Mouse (Mus musculus) adrenal gland, postnatal 10 days (tissue): ENCODE measurements at regions not wholly inside any gene's neighbourhood (a gene's known extent, or its start where the extent isn't known, plus 50 kb on each side); places are given as distances from the start of the nearest gene placed in this dataset.
A peak's percentile ranks its signal among the peaks of the same experiment; 100 is the strongest.
"Not testable (repeated sequence)": the region's sequence is repeated elsewhere in the genome, so short reads cannot be mapped to it uniquely, and the experiment has no call there.

ENCODE experiments used
- DNase-seq: peaks from one replicate; pipeline ENCODE4 v3.0.0; 2021; ENCODE audit warnings: mixed read lengths

- no peak for DNase-seq
Observed at GRCm38 (mm10) chr8:102223097-102223496, 562.3 kb downstream of the Cdh11 start.

DNA sequence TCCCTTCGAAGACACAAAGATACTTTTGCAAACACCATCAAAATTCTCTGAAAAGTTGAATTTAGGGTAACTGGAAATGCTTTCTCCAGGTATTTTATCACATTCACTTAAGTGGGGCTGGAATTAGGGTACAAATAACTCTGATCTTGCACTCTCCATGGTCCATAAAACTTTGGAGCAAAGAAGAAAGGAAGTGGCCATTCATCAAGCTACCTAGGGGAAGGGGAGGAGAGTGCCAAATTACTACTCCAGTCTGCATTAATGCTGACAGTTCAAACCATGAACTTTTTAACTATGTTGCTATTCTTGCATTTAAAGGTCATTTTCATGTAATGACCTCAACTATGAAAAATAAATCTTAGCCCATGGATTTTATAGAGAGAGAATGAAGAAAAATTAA, 579.8 kb downstream of the Cdh11 start:
- no peak for DNase-seq

DNA sequence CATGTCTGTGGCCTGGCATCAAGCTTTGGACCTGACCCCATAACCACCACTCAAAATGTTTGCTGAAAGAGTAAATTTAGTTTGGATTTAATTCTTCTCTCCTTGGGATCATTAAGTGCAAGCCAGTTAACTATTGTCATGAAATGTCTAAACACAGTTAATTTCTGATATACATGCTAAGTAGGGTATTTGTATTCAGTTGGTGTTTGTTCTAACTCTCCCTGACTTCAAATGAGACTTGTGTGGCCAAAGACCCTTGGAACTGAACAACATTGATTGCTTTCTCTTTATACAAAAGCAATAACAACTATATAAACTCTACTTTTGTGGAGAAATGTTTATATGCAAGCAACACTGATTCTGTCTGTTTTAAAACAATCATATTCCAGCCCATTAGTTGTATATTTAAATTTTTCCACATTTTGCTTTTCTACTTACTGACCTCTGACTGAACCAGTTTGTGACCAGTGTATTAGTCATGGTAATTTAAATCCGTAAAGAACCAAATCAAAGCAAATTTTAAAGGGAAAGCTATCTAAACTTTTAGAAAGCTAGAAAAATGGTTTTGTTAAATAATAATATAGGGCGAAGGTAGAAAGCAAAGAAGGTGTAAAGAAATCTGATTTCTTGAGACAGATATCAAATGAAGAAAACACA, 625.8 kb downstream of the Cdh11 start:
- no peak for DNase-seq

DNA sequence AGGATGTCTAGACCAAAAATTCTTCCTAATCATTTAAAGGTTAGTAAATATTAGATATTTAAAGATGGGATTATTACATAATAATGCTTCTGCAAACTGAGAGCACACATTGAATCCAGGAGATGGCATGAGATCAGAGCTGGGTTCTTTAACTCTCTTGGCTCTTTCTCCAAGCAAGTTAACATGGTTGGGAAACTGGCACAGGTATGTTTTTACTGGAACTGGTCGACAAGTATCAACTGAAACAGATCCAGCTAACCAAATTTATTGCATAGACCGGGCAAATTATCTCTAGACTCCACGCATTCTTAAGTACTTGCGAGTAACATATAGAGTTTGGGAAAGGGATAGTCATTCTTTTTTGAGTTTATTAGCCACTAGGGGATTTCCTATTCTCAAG, 666.8 kb downstream of the Cdh11 start:
- DNase-seq: no peak

DNA sequence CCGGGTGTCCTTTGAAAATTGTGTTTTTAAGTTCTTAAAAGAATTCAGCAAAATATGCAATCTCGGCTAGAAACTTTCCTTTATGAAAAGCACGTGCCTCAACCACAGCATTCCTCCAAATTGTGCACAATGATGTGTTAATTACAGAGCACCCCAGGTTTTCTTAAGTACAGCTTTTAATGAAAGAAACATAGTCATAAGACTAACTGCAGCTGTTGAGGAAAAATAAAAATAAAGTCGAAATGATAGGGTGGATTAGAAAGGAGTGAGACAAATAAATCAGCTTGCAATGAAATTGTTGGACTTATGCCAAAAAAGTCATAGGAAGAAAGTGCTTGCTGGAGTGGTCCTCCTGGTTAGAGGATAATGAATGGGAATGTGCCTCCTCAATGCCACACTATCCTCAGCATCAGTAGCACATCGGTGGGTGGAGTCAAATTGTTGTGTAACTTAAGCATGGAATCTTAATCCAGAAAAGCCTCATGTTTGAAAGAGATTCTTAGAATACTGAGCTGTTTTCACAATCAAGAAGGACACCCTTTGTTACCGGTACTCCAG, 668.5 kb downstream of the Cdh11 start:
- DNase-seq: no peak

DNA sequence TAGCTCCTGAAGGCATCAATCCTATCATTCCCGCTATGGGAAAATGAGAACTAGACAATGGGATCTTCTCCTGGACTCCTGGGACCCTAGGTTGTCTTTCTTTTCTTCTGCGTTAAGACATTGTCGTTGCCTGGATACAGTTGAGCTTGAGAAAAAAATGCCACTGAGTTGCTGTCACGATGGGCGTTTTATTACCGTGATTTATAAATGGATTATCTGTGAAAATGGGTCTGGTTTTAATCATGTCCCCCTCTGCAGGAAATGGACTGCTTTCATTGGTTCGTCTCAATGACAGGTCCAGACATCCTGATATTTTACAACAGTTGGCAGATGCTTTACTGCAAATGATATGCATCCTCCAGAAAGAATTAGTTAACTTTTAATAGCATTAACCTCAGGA, 681.7 kb downstream of the Cdh11 start:
- no peak for DNase-seq

- no peak for DNase-seq
Observed at GRCm38 (mm10) chr8:102096726-102097125, 688.7 kb downstream of the Cdh11 start.

DNA sequence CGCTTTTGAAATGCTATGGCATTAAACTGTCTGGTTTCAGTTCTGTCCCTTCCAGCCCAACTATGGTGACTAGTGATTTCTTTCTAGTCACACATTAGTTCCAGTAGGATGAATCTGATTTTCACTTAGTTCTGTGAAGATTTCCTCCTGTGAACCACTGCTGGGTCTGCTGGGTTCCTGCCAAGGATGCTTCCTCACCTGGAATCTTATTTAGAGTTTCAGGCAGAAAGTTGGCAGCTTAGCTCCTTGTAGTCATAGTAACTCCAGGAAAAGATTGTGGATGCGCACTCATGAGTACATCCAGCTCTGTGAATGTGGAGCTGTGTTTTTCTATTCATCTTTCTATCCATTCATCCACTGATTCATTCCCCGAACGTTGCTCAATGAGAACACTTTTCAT, 699.5 kb downstream of the Cdh11 start:
- no peak for DNase-seq

DNA sequence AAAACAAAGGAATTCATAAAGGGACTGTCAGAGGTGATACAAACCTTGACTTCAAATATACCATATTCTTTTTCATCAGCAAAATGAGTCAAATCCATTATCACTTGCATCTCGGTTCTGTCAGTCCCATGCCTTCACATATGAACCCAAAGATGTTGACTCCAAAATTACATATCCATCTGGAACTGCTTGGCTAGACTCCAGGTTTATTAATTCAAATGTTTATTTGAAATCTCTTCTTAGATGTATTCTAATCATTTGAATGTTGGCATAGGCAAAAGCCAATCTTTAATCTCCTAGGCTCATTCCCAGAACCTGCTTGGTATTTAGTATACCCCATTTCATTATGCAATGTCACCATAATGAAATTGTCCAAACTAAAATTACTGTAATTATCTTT, 709.8 kb downstream of the Cdh11 start:
- DNase-seq: no peak

DNA sequence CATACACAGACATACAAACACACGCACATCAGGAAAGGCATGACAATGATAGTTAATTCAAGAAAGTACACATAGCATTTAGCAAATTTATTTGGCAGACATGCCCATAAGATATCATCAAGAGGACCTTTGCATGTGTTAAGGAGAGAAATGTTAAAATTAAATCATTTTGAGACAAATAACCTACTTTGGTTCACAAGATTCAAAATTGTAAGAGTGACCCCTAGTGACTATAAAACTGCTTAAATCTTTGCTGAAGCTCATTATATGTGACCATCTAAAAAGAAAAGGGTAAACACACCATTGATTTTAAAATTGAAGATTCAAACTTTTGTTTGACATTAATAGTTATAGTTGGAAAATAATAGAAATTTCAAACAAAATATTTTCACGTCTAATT, 721.3 kb downstream of the Cdh11 start:
- DNase-seq: no peak

DNA sequence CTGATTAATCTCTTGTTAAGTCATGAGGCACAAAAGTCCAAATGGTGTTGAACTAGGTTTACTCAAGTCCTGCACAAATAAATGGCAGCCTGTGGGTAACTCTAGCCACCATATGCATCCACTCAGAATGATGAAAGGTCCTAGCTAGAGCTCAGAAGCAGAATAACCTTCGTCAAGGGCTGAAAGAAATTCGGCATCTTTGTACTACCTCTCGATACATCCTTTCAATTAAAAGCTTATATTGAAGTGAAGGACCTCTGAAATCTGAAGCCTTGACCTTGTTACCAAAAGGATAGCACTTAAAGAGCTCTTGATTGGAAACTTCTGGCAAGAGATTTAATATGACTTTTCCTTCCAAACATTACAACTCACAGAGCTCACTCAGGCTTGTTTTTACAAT, 732.0 kb downstream of the Cdh11 start:
- DNase-seq: no peak

DNA sequence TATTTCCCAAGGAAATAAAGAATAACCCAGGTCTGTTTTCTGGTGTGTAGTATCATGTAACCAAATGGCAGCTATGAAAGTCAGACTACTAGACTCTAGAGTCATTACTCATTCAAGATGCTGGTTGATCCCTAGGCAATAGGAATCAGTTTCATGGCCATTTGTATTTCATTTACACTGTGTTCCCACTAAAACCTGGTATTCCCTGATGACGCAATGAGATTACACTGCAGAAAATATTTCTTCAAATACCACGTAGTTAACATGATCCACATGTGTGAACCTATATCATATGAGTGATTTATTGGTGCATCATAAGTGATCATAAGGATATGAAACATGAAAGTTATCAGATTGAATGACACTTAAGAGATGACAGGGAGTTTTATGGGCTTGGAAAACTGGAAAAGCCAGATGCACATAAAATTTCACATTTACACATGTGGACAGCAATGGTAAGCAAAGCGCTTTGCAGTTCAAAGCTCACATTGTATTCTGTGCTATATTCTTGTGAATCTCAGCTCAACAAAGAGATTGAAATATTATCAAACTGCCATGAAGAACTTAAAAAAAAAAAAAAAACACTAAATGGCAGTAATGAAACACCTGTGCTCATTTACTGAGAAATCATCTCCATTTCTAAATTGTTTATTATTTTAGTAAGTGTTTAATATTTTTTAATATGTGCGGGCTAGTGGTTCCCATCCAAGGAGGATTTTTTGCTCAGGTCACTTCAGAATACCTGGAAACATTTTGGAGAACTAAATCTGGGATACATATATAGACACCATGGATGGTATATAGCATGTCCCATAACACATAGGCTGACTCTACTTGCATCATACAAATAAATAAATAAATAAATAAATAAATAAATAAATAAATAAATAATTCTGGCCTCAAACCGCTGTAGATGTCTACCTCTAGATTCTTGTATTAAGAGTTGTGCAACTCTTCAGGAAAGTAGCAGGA, 758.2 kb downstream of the Cdh11 start:
- DNase-seq: no peak

DNA sequence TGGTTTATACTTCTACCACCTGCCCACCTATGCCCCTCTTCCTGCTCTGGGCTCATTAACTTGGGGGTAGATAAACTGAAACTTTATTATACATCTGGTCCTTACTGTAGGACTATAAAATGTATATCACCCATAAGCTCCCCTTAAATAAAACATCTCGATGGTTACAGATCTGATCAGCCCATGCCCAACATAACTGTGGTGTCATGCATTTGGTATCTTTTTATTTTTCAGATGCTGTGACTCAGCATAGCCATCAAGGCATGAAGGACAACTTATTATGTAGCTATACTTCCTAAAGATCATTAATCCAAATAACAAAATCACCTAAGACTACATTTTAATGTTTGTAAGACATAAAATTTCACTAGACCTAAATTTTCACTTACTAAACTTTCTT, 761.0 kb downstream of the Cdh11 start:
- no peak for DNase-seq

- DNase-seq: no peak
Observed at GRCm38 (mm10) chr8:102017776-102018175, 767.7 kb downstream of the Cdh11 start.

DNA sequence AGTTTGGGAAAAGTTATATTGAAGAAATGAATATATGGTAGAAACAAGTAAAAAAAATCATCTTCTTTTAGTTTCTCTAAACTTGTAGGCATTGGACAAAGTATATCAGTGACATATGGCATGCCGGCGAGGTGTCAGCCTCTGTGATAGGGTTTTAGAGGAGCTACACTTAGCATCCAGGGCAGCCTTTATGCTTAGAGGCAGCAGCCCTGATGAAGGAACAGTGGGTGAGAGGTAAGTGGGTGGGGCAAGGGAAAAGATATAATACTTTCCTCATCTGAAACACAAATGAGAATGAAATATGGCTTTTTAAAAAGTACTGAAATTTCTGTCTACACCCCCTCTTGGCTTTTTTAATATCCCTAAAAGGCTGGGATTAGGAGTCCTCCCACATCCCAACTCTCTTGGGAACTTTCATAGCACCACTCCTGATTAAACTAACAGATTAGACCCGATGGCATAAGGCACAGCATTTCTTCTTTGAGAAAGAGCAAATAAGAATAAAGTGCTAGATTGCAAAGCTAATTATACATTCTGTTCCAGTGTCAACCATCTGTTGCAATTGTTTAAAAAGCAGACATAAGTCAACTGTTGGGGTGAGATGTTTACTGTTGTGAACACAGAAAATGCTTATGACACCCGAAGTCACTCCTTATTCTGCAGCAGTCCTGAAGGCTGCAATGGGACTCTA, 785.0 kb downstream of the Cdh11 start:
- no peak for DNase-seq

DNA sequence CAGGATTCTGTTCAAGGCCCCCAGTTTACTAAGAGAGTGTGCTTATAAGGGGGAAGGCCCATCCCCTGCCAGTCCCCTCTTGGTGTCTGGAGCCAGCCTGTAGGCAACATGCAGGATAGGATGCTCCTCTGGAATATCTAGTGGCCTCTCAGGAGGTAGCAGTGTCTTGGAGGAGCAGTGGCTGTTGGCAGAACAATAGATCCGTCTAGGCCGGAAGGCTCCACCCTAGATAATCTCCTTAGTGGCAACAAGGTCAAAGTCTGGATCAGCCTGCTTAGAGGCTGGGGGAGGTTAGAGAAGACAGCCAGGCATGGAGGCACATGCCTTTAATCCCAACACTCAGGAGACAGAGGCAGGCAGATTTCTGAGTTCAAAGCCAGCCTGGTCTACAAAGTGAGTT, 788.7 kb downstream of the Cdh11 start:
- DNase-seq: not testable (repeated sequence)

DNA sequence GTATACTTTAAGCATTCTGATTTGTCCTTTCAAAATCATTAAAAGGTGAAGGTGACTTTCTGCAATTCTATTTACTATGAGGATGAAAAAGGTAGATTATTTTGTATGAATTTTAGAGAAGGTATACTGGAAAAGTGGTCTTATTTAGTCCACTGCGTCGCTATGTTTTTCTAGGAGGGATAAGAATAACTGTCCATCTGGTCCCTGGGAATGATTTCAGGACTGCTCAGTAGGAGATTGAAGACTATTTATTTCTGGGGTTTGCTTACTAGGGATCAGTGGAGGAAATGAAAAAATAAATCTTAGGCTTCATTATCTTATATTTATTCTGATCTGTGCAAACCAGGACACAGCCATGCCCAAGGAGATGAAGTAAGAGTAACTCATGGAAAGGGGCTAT, 828.6 kb downstream of the Cdh11 start:
- no peak for DNase-seq

GRCm38 (mm10) chr8:101950599-101950998, 834.8 kb downstream of the Cdh11 start:
- DNase-seq: peak; percentile 35

- DNase-seq: no peak
Observed at GRCm38 (mm10) chr8:101937859-101938258, 847.6 kb downstream of the Cdh11 start.

DNA sequence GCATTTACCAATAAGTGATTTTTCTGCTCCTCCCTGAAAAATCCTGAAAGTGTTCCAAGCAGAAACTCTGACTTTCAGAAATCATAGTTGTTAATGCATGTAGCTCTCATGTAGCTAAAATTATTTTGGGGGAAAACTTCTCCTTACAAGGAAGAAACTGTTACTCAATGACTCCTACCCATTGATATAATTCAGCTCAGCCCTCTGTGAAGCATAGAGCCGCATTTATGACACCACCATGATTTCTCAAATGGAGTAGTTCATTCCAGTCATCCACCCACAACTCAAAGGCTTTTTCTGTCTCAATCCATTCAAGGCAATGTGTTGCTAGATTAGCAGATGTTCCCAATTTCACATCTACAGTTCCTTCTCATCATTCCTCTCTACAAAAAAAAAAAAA, 871.8 kb downstream of the Cdh11 start:
- no peak for DNase-seq
